Mouse (Mus musculus) heart, postnatal 4 days (tissue): ENCODE data around the gene Tubg1. TPM values are rescaled to one million over a fixed set of nuclear protein-coding genes. Genes with fewer than 3 reads are reported as not detected.
A peak's percentile ranks its signal among the peaks of the same experiment; 100 is the strongest.
"Not testable (repeated sequence)": the region's sequence is repeated elsewhere in the genome, so short reads cannot be mapped to it uniquely, and the experiment has no call there.

ENCODE experiments used
- DNase-seq: peaks from one replicate; pipeline ENCODE4 v3.0.0; 2021
- total RNA-seq, 2 experiments: library from RNA; stranded (reverse); gene quantifications; 2 replicates each; pipeline ENCODE4 v1.2.3; 2021

Gene Tubg1
- total RNA-seq, 2 experiments from 2014 or later: 53.5 to 53.7 TPM

DNA sequence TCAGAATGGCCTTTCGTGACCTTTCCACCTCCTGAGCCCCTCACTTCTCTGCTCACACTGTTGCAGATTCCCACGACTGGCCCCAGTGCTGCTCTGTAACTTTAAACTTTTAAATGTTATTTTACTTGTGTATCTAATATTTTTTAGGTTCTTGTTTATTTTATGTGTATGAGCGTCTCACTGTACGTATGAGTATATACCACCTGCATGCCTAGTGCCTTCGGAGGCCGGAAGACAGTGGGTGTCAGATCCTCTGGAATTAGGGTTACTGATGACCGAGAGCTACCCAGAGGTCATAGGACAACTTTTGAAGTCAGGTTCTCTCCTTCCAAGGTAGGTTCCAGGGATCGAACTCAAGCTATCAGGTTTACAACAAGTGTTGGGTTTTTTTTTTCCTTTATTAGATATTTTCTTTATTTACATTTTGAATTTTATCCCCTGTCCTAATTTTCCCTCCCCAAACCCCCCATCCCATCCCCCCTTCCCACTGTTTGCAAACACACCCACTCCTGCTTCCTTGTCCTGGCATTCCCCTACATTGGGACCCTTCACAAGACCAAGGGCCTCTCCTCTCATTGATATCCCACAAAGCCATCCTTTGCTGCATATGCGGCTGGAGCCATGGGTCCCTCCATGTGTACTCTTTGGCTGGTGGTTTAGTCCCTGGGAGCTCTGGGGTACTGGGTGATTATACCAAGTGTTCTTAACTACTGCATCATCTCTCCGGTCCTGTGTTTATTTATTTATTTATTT lies 22.7 kb downstream of the Tubg1 start:
- DNase-seq: no peak

DNA sequence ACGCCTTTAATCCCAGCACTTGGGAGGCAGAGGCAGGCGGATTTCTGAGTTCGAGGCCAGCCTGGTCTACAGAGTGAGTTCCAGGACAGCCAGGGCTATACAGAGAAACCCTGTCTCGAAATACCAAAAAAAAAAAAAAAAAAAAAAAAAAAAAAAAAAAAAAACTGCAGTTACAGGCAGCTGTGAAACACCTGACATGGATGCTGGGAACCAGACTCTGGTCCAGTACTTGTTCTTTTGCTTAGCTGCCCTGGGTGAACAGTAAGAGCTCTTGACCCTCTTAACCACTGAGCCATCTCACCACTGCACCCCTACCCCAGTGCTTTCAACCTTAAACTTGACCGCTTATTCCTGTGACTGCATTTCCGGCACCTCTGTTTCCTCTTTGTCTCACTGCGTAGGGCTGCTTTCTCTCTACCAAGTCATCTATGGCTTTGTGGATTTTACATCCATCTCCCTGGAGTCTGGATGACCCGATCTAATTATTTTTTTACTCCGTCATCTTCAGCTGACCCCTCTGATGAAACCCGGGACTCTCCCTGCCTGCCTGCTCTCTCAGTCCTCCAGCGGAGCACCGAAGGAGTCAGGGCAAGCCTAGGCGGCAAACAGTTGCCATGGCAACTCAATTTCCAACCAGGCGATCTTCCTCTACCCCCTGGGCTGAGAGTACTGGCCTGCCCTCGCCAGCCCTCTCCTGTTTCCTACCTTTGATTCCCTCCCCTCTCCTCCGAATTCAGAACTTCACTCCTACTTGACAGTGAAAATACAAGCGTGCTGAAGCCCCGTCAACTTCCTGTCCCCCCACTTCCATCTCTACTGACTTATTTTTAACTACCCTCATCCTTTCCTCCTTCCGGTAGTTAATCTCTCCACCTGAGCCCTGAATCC lies 23.8 kb downstream of the Tubg1 start:
- no peak for DNase-seq

DNA sequence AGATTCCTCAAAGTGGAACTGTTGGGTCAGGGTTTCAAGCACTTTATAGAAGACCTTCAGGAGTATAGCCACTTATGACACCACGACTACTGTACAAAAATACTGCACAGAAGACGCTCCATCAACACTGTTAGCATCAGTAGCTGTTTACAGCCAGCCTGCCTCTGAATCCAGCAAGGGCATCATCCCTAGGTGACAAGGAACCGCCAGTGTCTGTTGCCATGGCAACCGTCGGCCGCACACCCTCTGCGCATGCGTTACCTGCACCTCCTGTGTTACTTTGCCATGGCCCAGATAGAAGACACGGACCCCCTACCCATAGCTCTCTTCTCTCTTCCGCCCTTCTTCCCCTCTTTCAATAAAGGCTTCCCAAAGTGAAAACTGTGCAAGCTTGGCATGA lies 26.6 kb downstream of the Tubg1 start:
- no peak for DNase-seq

DNA sequence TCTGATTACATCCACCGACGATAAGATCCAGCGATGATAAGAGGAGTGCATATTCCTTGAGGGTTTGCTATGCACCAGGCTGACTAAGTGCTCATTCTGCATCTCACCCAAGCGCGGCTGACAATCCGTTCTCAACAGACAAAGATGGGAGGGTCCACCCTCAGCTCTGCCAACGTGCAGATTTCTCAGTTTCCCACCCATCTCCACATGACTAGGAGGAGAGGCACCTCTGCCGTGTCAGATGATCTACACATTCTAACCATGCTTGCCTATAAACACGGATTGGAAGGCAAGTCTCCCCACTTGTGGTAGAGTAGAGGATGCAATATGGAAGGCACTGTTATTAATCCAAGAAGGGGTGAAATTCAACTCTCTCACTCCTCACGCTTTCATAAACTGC lies 29.0 kb downstream of the Tubg1 start:
- no peak for DNase-seq

DNA sequence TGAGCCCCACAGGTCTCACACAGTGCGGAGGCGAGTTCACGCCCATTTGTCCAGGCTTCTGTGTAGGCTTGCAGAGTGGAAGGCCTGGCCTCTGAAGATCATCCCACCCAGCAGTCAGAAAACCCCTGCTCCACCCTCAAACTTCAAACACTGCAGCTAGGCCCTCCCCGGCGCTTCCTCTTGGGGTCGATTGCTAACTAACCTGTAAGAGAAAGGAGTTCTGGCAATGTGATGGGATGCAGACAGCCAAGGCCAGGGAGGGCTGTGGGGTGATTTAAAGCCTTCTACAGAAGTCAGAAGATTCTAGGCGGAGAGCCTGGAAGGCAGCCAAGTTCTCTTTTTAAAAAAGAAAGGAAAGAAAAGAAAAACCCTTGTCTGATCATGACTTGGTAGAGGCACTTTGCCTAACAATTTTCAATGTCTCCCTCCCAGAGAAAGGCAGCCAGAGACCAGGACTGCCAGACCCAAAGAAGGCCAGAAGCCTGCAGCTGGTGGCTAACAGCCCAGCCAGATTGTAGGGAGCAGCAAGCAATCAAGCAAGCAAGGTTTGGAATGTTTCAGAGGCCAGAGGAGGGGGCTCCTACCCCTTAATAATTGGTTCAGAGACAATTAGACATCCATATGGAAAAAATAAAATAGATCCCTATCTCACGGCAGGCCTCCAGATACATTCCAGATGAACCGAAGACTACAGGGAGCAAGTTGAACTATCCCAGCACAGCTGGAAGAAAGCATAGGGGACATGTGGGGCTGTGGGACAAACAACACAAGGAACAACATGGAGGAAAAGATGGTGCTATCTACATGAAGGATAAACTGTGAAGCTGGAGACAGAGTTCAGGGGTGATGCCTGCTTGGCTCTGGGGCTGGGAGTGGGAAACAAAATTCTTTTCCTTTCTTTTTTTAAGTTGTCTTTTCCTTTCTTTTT lies 29.7 kb downstream of the Tubg1 start:
- DNase-seq: peak; percentile 58

DNA sequence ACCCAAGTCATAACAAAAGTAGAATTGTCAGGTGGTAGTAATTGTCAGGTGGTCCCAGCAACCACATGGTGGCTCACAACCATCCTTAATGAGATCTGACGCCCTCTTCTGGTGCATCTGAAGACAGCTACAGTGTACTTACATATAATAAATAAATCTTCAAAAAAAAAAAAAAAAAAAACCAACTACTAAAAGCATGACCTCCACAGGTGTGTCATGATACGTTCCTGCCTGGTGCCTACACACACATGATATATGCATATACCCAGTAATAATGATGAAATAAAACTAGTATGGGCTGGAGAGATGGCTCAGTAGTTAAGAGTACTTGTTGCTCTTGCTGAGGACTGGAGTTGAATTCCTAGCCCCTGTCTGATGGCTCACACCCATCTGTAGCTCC lies 31.3 kb downstream of the Tubg1 start:
- DNase-seq: no peak

DNA sequence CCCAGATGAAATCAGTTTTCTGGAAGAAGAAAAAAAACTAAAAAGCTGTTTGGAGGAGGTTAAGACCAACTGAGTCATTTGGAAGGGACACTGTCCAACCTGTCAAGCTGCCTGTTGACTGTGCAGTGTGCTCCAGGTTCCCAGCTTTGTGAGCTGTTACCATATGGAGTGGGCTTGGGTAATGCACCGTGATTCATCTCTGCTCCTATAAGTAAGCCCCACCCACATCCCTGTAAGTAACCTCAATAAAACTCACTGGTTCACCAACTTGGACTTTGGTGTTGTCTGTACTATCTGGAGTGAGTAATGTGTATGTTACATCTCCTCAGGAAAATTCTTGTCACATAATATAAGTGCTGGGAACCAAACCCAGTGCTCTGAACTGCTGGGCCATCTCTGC lies 33.1 kb downstream of the Tubg1 start:
- DNase-seq: no peak

DNA sequence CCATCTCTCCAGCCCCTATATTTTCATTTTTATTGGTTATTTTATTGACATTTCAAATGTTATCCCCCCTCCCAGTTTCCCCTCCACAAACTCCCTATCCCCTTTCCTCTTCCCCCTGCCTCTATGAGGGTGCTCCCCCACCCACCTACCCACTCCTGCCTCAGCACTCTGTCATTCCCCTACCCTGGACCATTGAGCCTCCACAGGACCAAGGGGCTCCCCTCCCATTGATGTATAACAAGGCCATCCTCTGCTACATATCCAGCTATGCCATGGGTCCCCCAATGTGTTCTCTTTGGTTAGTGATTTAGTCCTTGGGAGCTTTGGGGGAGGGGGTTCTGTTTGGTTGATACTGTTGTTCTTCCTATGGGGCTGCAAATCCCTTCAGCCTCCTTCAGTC lies 34.9 kb downstream of the Tubg1 start:
- no peak for DNase-seq

DNA sequence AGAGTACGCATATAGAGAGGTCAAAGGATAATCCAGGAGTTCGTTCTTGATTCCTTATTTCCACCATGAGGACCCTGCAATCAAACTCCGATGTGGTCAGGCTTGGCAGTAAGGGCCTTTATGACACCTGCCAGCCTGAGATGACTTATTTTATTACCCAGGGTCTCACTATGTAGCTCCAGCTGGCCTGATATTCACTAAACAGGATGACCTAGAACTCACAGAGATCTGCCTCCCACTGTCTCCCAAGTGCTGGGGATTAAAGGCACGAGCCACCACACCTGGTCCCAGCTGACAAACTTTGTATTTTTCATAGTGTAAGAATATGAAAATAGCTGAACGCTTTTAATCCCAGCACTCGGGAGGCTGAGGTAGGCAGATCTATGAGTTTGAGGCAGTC lies 35.4 kb downstream of the Tubg1 start:
- no peak for DNase-seq

DNA sequence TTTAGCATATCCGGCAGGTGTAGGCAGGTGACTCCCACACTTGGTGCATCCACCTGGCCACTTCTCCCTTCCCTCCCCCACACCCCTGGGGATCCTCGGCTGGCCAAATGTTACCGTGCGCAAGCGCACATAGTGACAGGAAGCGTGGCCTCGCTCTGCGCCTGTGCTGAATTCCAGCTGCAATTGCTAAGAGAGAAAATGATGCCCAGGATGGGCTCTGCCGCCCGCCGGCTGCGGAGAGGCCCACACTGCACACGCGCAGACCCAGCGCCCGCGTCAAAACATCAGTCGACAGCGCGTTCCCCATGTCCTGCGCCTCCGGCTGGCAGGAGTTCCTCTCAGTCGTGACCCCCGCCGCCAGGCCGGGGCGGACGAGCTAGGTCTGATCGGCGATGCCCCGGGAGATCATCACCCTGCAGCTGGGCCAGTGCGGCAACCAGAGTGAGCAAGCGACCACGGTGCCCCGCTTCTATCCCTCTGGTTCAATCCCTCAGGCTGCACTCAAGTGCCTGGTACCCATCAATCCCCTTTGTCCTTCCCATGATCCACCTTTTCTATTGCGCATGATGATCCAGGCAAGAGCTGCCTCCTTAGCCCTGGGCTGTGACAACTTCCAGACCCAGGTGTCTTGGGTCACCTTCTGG lies 36.1 kb downstream of the Tubg1 start, which contains the start of gene Tubg2:
Tubg2 (plus strand) TSS at position 180 of the 644 bp plus-strand sequence.
- DNase-seq: peak; percentile 61

DNA sequence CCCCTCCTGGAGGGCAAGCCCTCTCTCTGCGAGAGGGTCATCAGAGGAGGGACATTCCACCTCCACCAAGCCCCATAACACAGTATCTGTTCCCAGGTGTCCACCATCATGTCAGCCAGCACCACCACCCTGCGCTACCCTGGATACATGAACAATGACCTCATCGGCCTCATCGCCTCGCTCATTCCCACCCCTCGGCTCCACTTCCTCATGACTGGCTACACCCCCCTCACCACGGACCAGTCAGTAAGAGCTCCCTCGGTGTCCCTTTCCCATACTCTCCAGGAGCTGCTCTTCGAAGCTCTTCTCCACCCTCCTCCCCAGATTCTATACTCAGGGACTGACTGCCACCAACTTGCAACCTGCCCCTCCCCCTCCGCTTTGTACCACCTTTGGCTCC lies 40.4 kb downstream of the Tubg1 start:
- DNase-seq: not testable (repeated sequence)

DNA sequence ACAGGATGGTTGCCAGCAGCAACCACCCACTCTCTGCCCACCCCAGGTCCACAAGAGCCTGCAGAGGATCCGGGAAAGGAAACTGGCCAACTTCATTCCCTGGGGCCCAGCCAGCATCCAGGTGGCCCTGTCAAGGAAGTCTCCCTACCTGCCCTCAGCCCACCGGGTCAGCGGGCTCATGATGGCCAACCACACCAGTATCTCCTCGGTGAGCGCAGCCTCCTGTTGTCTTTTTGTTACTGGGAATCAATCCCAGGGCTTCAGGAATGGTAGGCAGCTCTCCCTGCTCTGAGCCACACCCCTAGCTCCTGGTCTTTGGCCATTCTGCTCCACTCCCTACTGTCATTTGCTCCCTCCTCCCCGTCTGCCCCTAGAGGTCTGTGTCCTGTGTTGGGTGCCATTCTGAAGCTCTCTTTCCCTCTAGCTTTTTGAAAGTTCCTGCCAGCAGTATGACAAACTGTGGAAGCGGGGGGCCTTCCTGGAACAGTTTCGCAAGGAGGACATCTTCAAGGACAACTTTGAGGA lies 41.3 kb downstream of the Tubg1 start:
- not testable (repeated sequence) for DNase-seq

DNA sequence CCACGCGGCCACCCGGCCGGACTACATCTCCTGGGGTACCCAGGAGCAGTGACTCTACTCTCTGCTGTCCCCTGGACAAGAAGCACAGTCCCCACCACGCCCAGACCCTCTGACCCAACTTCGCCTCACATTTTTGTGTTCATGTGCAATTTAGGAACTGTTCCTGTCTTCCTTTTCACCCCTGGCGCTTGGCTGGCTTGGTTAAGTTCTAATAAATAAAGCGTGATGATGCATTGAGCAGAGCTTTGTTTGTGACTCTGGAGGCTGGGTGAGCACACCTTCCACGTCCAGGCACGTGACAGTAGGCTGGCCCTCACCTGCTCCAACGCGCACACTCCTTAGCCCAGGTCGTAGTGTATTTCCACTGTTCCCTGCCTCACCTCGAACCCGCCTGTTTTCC lies 41.8 kb downstream of the Tubg1 start:
- no peak for DNase-seq

DNA sequence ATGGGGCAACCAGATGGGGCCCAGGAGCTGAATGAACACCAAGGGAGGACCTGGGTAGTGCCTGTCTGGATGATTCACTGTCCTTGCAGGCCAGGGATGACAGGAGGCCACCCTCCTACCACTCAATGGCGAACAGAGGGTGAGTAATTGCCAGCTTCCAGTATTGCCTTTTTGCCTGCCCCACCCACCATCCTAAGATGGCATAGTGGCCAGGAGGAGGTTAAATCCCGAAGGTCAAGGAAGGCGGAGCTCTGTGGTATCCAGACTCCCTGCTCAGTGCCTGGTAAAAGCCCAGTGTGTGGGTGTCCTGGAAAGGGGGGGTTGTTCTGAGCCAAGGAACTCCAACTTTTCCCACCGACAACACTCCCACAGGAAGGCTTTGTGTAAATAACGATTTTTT lies 42.6 kb downstream of the Tubg1 start:
- no peak for DNase-seq

DNA sequence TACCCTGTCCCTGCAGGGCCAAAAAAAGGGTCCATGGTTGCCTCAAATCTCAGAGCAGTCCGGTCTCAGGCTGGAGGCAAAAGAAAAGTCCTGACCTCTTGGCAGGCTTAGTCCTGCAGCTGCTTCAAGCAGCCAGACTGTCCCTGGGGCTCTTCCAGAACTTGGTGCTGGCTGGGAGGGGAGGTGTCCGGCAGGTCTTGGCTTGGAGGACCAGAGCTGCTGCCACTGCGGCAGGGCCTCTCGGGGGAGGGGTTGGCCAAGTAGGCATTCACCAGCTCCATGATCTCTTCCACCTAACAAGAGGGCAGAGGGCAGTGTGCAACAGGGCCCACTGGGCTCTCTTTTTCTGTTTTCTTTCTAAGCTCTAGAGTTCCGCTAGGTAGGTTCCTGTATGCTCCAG lies 43.0 kb downstream of the Tubg1 start:
- DNase-seq: peak; percentile 65

DNA sequence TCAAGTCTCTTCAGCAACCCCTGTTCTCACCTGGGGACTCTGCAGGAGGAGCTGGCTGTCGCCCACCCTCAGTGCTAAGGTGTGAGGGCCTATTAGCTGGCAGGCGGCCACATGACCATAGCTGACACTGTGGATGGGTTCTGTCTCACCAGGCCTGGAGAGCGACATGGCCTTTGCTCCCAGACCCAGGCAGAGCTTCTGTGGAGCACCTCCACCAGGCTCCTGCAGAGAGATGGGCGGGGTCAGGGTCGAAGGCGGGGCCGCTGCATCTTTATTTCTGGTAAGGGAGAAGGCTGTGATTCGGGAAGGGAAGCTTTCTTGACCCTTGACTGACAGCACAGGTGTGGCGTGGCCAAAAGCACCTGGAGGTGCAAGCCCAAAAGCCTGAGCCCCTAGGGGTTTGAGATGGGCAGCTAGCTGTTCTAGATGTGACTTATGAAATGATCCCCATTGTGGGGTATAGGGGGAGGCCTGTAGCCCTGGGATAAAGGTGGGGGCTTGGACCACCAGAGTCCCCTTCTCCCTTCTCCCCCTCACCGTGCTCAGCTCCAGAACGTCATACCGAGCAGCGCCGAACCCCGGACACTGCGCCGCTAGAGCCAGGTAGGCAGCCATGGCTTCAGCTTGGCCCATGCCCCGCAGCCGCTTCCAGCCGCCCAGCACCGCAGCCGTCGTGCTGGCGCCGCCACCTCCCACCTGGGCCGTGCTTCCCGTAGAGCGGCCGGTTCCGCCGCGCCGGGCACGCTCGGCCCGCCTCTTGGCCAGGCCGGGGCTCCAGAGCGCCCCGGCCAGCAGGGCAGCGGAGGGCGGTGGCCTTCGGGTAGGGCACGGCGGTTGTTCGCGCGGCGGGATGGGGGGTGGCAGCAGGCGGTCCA lies 44.0 kb downstream of the Tubg1 start:
- DNase-seq: no peak

DNA sequence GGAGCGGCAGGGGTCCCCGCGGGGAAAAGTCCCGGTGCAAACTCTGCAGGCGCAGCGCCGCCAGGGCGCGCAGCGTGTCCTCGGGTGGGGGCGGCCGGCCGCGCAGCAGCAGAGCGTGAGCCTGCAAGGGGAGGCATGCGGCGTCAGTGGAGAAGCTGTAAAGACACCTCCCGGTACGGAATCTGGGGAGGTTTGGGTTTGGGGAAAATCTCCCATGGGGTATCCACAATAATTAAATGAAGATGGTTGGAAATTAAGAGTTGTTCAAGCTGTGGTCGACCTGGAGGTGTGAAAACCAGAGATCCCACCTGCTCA lies 44.6 kb downstream of the Tubg1 start:
- no peak for DNase-seq

DNA sequence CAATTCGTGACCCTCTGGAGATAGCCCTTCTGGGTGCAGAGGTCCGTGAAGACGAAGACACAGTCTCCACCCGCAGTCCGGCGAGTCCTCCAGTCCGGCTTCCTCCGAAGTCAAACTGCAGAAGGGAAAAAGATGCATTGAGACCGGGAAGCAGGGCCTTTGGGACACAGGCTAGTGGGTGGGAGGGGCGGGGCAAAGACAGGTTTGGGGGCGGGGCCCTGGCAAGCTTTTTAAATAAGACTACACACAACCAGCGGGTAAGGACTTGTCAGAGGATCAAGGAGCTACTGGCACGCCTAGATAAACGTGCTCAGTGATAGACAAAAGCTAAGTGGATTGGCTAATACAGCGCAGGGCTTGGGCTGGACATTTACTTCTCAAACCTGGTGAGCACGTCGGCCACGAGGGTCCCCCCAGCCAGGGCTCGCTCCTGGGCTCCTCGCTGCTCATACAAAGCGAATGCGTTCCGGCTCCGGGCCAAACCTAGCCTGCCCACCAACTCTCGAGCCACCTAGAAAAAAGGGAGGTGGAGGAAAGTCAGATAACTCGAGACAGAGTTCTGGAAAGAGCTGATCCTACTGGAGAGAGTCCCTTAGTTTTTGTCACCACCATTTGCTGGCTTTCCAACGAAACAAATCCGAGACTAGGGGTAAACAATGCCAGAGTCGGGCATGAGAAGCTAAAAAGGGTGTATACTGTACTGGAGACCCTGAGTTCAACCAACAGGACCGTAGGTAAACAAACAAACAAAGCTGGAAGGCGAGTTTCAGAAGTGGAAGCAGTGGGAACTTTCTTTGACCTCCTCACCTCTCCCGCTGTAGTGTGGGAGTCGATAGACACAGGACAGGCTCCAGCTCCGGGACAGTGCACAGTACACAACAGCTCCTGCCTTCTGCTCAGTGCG lies 45.2 kb downstream of the Tubg1 start:
- DNase-seq: no peak

DNA sequence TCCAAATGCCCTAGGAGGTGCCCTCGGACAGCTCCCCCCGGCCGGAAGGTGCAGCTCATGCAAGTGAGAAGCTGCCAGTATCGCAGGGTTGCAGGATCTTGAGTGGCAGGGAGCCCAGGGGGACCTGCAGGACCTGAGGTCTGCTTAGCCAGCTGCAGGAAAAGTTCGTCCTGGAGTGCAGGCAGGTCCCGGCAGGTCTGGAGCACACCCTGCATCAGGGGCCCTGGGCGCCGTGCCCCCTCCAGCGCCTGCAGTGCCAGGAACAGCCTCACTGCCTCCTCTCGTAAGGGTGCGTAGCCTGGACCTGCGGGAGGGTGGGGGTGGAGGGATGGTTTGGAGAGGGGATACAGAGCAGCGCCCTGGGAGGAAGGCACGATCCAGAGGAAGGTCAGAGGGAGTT lies 46.6 kb downstream of the Tubg1 start:
- DNase-seq: no peak
